ENCODE assay signal across 16 mouse cellular contexts in genomic region chr6:107534533-107534932, GRCm38 (mm10). TPM values are rescaled to one million over a fixed set of nuclear protein-coding genes. Genes with fewer than 3 reads are reported as not detected.
A peak's percentile ranks its signal among the peaks of the same experiment; 100 is the strongest.
DNase-seq lines count a peak whose midpoint lies in the region; ATAC-seq lines count a peak whose summit lies in the region.
"Had no signal": no experiment of that assay in that cellular context is flagged by ENCODE, and none has a peak within 500 bp of the region (broad histone marks: within the 10 kb centered on the region; RNA-seq: fewer than 3 reads in every experiment).

No protein-coding gene starts in this region.

- no peaks in the 10 kb centered on the region for H3K27me3 ChIP-seq in neural tube, embryonic 11.5 days (ENCODE audit: control insufficient read depth, insufficient read depth, low read length)
- H3K27me3 ChIP-seq in hindbrain, embryonic 13.5 days = no peaks in the 10 kb centered on the region
- no peaks in the 10 kb centered on the region for H3K27me3 ChIP-seq in midbrain, embryonic 15.5 days (replicated peaks)

- ATAC-seq in neural tube, embryonic 11.5 days (ENCODE audit: insufficient read depth, low FRiP score, low TSS enrichment) = peak; percentile 16; the same call in 1 of the 2 replicates
- no peak for ATAC-seq in hindbrain, embryonic 13.5 days (ENCODE audit: low FRiP score)
- ATAC-seq in midbrain, embryonic 15.5 days (replicated peaks) = no peak

- H3K9ac ChIP-seq in neural tube, embryonic 11.5 days (ENCODE audit: low read length) = no peak overlapping the region
- H3K9ac ChIP-seq in hindbrain, embryonic 13.5 days = no peak overlapping the region
- H3K9ac ChIP-seq in midbrain, embryonic 15.5 days = no peak overlapping the region
- H3K9ac ChIP-seq: lung, embryonic 14.5 days had no signal

- no peak overlapping the region for H3K4me3 ChIP-seq in neural tube, embryonic 11.5 days (ENCODE audit: low read depth, low read length)
- peak overlapping the region; percentile 4; the same call in 1 of the 2 replicates for H3K4me3 ChIP-seq in hindbrain, embryonic 13.5 days
- H3K4me3 ChIP-seq in midbrain, embryonic 15.5 days = no peak overlapping the region
- H3K4me3 ChIP-seq: left cerebral cortex, adult 2 months had no signal

- no peak for DNase-seq in neural tube, embryonic 11.5 days (ENCODE audit: low spot score)
- no peak for DNase-seq in neural tube, embryonic 10.5 days (ENCODE audit: extremely low spot score, low spot score)
- DNase-seq in gastrocnemius, adult 8-10 months (ENCODE audit: low spot score in 2 of 2) = no peak
- DNase-seq in Muller cell, postnatal 12 days (ENCODE audit: inconsistent ontology term) = no peak
- no peak for DNase-seq in ovary, postnatal 14 days (ENCODE audit: low spot score)
- DNase-seq: adrenal gland, adult 2 months; cerebellum, adult 18-20 months; liver; lung, embryonic 14.5 days; retina, postnatal 1 day; thymus, adult 18-20 months had no signal

- H3K4me1 ChIP-seq in neural tube, embryonic 11.5 days (ENCODE audit: control insufficient read depth, insufficient read depth, low read length) = peaks cover 13% of the 10 kb centered on the region; the same call in 1 of the 2 replicates
- peaks cover 58% of the 10 kb centered on the region for H3K4me1 ChIP-seq in hindbrain, embryonic 13.5 days (replicated peaks)
- peaks cover 34% of the 10 kb centered on the region for H3K4me1 ChIP-seq in midbrain, embryonic 15.5 days

- H3K36me3 ChIP-seq in neural tube, embryonic 11.5 days (ENCODE audit: control insufficient read depth, insufficient read depth, low read length) = no peaks in the 10 kb centered on the region
- H3K36me3 ChIP-seq in hindbrain, embryonic 13.5 days = peaks cover 5% of the 10 kb centered on the region; the same call in 1 of the 2 replicates
- no peaks in the 10 kb centered on the region for H3K36me3 ChIP-seq in midbrain, embryonic 15.5 days (replicated peaks)

- no peaks in the 10 kb centered on the region for H3K9me3 ChIP-seq in neural tube, embryonic 11.5 days (ENCODE audit: control insufficient read depth, low read length)
- no peaks in the 10 kb centered on the region for H3K9me3 ChIP-seq in hindbrain, embryonic 13.5 days
- H3K9me3 ChIP-seq in midbrain, embryonic 15.5 days = no peaks in the 10 kb centered on the region

- H3K4me2 ChIP-seq in neural tube, embryonic 11.5 days (ENCODE audit: low read depth) = no peak overlapping the region; the same call in 1 of the 2 replicates
- H3K4me2 ChIP-seq in hindbrain, embryonic 13.5 days = peak overlapping the region; percentile 43
- H3K4me2 ChIP-seq in midbrain, embryonic 15.5 days = peak overlapping the region; percentile 21; the same call in 1 of the 2 replicates
- H3K4me2 ChIP-seq: lung, embryonic 14.5 days had no signal

- no peak overlapping the region for H3K27ac ChIP-seq in neural tube, embryonic 11.5 days (ENCODE audit: low read depth, low read length)
- H3K27ac ChIP-seq in hindbrain, embryonic 13.5 days = no peak overlapping the region
- H3K27ac ChIP-seq in midbrain, embryonic 15.5 days = no peak overlapping the region
- H3K27ac ChIP-seq: left cerebral cortex, adult 2 months; macrophage had no signal

- 20% methylated on average over 1 of the region's 1 CpGs for WGBS in neural tube, embryonic 11.5 days
- 9% methylated on average over 1 of the region's 1 CpGs for WGBS in hindbrain, embryonic 13.5 days
- WGBS in midbrain, embryonic 15.5 days = 8% methylated on average over 1 of the region's 1 CpGs

RNA-seq across cellular contexts. Expression of gene Lrrn1, which starts 5.0 kb away (rescaled TPM):
- polyA plus RNA-seq in neural tube, embryonic 11.5 days (2014; fragmentation: Nextera tagmentation; extraction: Ambion mirVana) = 180 and 183 TPM in 2 replicates
- 94.8 and 97.1 TPM in 2 replicates for polyA plus RNA-seq in hindbrain, embryonic 13.5 days (2015; fragmentation: Nextera tagmentation; extraction: Ambion mirVana)
- 58.2 and 58.4 TPM in 2 replicates for polyA plus RNA-seq in midbrain, embryonic 15.5 days (2015; fragmentation: Nextera tagmentation; extraction: Ambion mirVana)
- 1 to 10 TPM; 2.5 to 5.0 (median 4.4) TPM for total RNA-seq in gastrocnemius, adult 8-10 months (2022)
- total RNA-seq: granulocyte monocyte progenitor cell, adult 5-6 weeks had no signal
- polyA plus RNA-seq: macrophage had no signal
